Mouse (Mus musculus) G1E (cell line): ENCODE results near the gene Aig1.

Source experiments
- CTCF ChIP-seq: IDR thresholded peaks from 2 replicates; pipeline ENCODE4 v1.5.1; 2012; ENCODE audit warnings: low read depth, low read length, inconsistent platforms, mixed read lengths
- GATA1 ChIP-seq: IDR thresholded peaks from 2 replicates; pipeline ENCODE4 v1.6.1; 2012; ENCODE audit warnings: borderline replicate concordance, low read length, inconsistent platforms, mixed read lengths
- GATA2 ChIP-seq: IDR thresholded peaks from 2 replicates; pipeline ENCODE4 v1.6.1; 2012; ENCODE audit warnings: low read depth, low read length, inconsistent platforms, borderline replicate concordance
- POLR2AphosphoS5 ChIP-seq: IDR thresholded peaks from 2 replicates; pipeline ENCODE4 v1.6.1; 2012; ENCODE audit warnings: low read depth, low read length, inconsistent platforms; ENCODE audit not compliant: insufficient replicate concordance
- TAL1 ChIP-seq: conservative IDR thresholded peaks from 2 replicates; pipeline ENCODE4 v1.6.1; 2012; ENCODE audit warnings: low read depth, low read length, inconsistent platforms, mixed read lengths

GRCm38 (mm10) chr10:13682565-13682964 lies 186.2 kb downstream of the Aig1 start:
- no peak for TF ChIP-seq CTCF
- no peak for TF ChIP-seq GATA2
- TF ChIP-seq GATA1, result no peak
- TF ChIP-seq TAL1, result no peak
- no peak for TF ChIP-seq POLR2AphosphoS5
